Mouse (Mus musculus): ENCODE data around the gene Zcchc14.

DNA sequence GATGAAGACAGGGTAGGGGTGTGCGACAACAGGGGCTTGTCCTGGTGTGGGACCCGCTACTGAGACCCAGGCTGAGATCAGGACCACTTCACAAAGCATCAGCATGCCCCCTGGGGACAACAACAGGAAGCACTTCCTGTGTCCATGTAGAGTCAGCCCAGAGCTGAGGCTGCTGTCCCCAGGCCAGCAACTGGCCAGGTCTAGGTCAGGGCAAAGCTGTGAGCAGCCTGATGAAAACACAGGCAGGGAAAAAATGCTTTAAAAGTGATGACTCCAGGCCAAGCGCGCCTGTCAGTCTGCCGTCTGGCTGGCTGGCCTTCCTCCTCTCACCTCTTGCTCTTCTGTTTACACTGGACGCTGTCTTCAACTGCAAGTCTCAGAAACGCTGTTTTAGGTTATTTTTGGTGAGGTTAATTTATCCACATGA, 21.0 kb downstream of the Zcchc14 start:
- TF ChIP-seq CTCF (IDR thresholded peaks at IDR 0.05; ENCODE audit: low read depth, low read length) (no peak), POLR2A (IDR thresholded peaks at IDR 0.05; ENCODE audit: borderline replicate concordance, low read depth, low read length) (no peak)
